Comparison of ENCODE assay signal across 7 mouse cellular contexts in genomic region chr11:93144544-93144943, GRCm38 (mm10). TPM values are rescaled to one million over a fixed set of nuclear protein-coding genes. Genes with fewer than 3 reads are reported as not detected.
DNase-seq lines count a peak whose midpoint lies in the region; ATAC-seq and TF ChIP-seq lines count a peak whose summit lies in the region.

No protein-coding gene starts in this region.

- peak; percentile 38 for DNase-seq in kidney, adult 2 months
- peak; percentile 6 for DNase-seq in MEL-GATA-1-ER (ENCODE audit: extremely low read depth, low read depth)
- DNase-seq in c-Kit-positive CD71-negative TER-119-negative erythroid progenitor cells, embryonic 14.5 days (ENCODE audit: low read depth) = peak; percentile 2
- DNase-seq in layer of hippocampus, adult 9-10 months (ENCODE audit: low spot score) = peak; percentile 74
- no peak for DNase-seq in thymus, adult 2 months
- DNase-seq in urinary bladder, adult 18-20 months (ENCODE audit: low spot score in 2 of 2) = no peak

- no peak for ATAC-seq in kidney, embryonic 16.5 days (ENCODE audit: low FRiP score, low TSS enrichment)

- TF ChIP-seq POLR2A in kidney, adult 2 months (IDR thresholded peaks at IDR 0.05; ENCODE audit: low read depth, low read length) = no peak
- no peak for TF ChIP-seq POLR2A in thymus, adult 2 months (IDR thresholded peaks at IDR 0.05; ENCODE audit: control insufficient read depth, extremely low read depth, insufficient read depth, low read length, poor library complexity)

- H3K36me3 ChIP-seq in kidney, adult 2 months (ENCODE audit: control insufficient read depth, insufficient read depth, low read length) = no peaks in the 10 kb centered on the region
- no peaks in the 10 kb centered on the region for H3K36me3 ChIP-seq in kidney, embryonic 16.5 days (ENCODE audit: insufficient read depth, low read length)
- H3K36me3 ChIP-seq in thymus, adult 2 months (ENCODE audit: control insufficient read depth, insufficient read depth, low read length) = no peaks in the 10 kb centered on the region

- H3K27ac ChIP-seq in kidney, adult 2 months (ENCODE audit: insufficient read depth, low read depth, low read length) = no peak overlapping the region
- no peak overlapping the region for H3K27ac ChIP-seq in kidney, embryonic 16.5 days (ENCODE audit: low read length)
- H3K27ac ChIP-seq in thymus, adult 2 months (ENCODE audit: control insufficient read depth, insufficient read depth, low read length) = no peak overlapping the region

- H3K27me3 ChIP-seq in kidney, adult 2 months (replicated peaks; ENCODE audit: control insufficient read depth, insufficient read depth, low read length) = no peaks in the 10 kb centered on the region
- H3K27me3 ChIP-seq in kidney, embryonic 16.5 days (ENCODE audit: insufficient read depth, low read length) = no peaks in the 10 kb centered on the region
- no peaks in the 10 kb centered on the region for H3K27me3 ChIP-seq in thymus, adult 2 months (ENCODE audit: control insufficient read depth, insufficient read depth, low read length)

- TF ChIP-seq CTCF in kidney, adult 2 months (conservative IDR thresholded peaks at IDR 0.05; ENCODE audit: insufficient read depth, insufficient read length, low read depth, low read length) = no peak
- TF ChIP-seq CTCF in thymus, adult 2 months (IDR thresholded peaks at IDR 0.05; ENCODE audit: borderline replicate concordance, control insufficient read depth, extremely low read depth, insufficient read depth, low read length, poor library complexity) = no peak

- H3K9me3 ChIP-seq in kidney, embryonic 16.5 days (ENCODE audit: low read length) = no peaks in the 10 kb centered on the region

- H3K9ac ChIP-seq in kidney, embryonic 16.5 days (replicated peaks; ENCODE audit: low read length) = no peak overlapping the region

- no peak overlapping the region for H3K4me3 ChIP-seq in kidney, adult 2 months (ENCODE audit: insufficient read depth, low read depth, low read length)
- no peak overlapping the region for H3K4me3 ChIP-seq in kidney, embryonic 16.5 days (ENCODE audit: low read length)
- H3K4me3 ChIP-seq in thymus, adult 2 months (ENCODE audit: control insufficient read depth, insufficient read depth, low read length) = no peak overlapping the region

- WGBS in kidney, adult 2 months = 11% methylated on average over 2 of the region's 2 CpGs
- WGBS in kidney, embryonic 16.5 days = 10% methylated on average over 2 of the region's 2 CpGs
- WGBS in thymus, adult 2 months = 16% methylated on average over 2 of the region's 2 CpGs

- no peak overlapping the region for H3K4me2 ChIP-seq in kidney, embryonic 16.5 days (replicated peaks; ENCODE audit: low read depth, low read length)

- H3K4me1 ChIP-seq in kidney, adult 2 months (ENCODE audit: control insufficient read depth, insufficient read depth, low read length) = no peaks in the 10 kb centered on the region
- no peaks in the 10 kb centered on the region for H3K4me1 ChIP-seq in kidney, embryonic 16.5 days (ENCODE audit: insufficient read depth, low read length)
- no peaks in the 10 kb centered on the region for H3K4me1 ChIP-seq in thymus, adult 2 months (replicated peaks; ENCODE audit: control insufficient read depth, insufficient read depth, low read length)

RNA-seq across cellular contexts. Expression of gene Car10, which starts 46.7 kb away (rescaled TPM):
- not detected in 2 replicates for polyA plus RNA-seq in kidney, adult 2 months (2012; rRNA removed)
- 0.22 and 0.33 TPM in 2 replicates for polyA plus RNA-seq in kidney, embryonic 16.5 days (2015; fragmentation: Nextera tagmentation; extraction: Ambion mirVana)
- 0.03 TPM in 1 of 2 replicates, not detected in the other for polyA plus RNA-seq in thymus, adult 2 months (2012; rRNA removed)

Comparison
In these comparisons a context has a peak if more than half of its experiments do, and no peak if none do; other contexts are left out.
1. DNase-seq: peak in kidney, adult 2 months (single experiment), MEL-GATA-1-ER (single experiment), c-Kit-positive CD71-negative TER-119-negative erythroid progenitor cells, embryonic 14.5 days (single experiment) and layer of hippocampus, adult 9-10 months (single experiment); none in thymus, adult 2 months (single experiment) and urinary bladder, adult 18-20 months (0 of 2).